Mouse (Mus musculus): ENCODE results near the gene Hoxa6. TPM values are rescaled to one million over a fixed set of nuclear protein-coding genes. Genes with fewer than 3 reads are reported as not detected.

The Hoxa6 gene
- polyA plus RNA-seq, 1 experiment from 2014 or later: 2.2 TPM

DNA sequence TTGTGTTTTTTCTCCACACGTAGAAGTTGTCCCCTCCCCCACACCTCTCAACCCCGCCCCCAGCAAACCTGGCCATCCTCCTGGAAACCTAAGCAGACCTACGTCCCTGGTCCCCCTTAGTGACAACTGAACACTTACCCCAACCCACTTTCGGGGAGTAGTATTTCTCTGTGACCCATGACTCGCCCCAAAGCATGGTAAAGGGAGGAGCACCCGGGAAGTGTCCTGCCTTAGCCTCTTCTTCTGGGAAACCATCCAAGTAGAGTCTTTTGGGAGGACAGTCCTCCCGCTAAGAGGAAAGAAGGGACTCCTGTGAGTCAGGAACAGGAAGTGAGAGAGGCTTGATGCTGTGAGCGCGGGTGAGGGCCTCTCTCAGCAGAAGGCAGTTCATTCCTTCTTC is 48.5 kb downstream of the Hoxa6 start:
- peak overlapping the region; percentile 51 for H3K9ac ChIP-seq
- H3K27me3 ChIP-seq (replicated peaks): peaks cover 33% of the 10 kb centered on the region
- 21% methylated on average over 7 of the region's 9 CpGs for WGBS
- H3K4me3 ChIP-seq (replicated peaks): peak overlapping the region; percentile 68
- H3K4me1 ChIP-seq (replicated peaks): peaks cover 48% of the 10 kb centered on the region
- no peak; the same call in 1 of the 2 replicates for ATAC-seq
- peak overlapping the region; percentile 89 for H3K4me2 ChIP-seq (replicated peaks)
- H3K9me3 ChIP-seq: no peaks in the 10 kb centered on the region
- H3K27ac ChIP-seq: peak overlapping the region; percentile 88
- H3K36me3 ChIP-seq: no peaks in the 10 kb centered on the region

- H3K4me2 ChIP-seq (replicated peaks): peak overlapping the region; percentile 89
- H3K27ac ChIP-seq: peak overlapping the region; percentile 88
- peaks cover 42% of the 10 kb centered on the region for H3K4me1 ChIP-seq (replicated peaks)
- peak overlapping the region; percentile 68 for H3K4me3 ChIP-seq (replicated peaks)
- no peaks in the 10 kb centered on the region for H3K36me3 ChIP-seq
- no peaks in the 10 kb centered on the region for H3K9me3 ChIP-seq
- 13% methylated on average over 12 of the region's 12 CpGs for WGBS
- peaks cover 33% of the 10 kb centered on the region for H3K27me3 ChIP-seq (replicated peaks)
- H3K9ac ChIP-seq: peak overlapping the region; percentile 68
- peak; percentile 21; the same call in 1 of the 2 replicates for ATAC-seq
Observed at GRCm38 (mm10) chr6:52159164-52159761, 49.3 kb downstream of the Hoxa6 start.

DNA sequence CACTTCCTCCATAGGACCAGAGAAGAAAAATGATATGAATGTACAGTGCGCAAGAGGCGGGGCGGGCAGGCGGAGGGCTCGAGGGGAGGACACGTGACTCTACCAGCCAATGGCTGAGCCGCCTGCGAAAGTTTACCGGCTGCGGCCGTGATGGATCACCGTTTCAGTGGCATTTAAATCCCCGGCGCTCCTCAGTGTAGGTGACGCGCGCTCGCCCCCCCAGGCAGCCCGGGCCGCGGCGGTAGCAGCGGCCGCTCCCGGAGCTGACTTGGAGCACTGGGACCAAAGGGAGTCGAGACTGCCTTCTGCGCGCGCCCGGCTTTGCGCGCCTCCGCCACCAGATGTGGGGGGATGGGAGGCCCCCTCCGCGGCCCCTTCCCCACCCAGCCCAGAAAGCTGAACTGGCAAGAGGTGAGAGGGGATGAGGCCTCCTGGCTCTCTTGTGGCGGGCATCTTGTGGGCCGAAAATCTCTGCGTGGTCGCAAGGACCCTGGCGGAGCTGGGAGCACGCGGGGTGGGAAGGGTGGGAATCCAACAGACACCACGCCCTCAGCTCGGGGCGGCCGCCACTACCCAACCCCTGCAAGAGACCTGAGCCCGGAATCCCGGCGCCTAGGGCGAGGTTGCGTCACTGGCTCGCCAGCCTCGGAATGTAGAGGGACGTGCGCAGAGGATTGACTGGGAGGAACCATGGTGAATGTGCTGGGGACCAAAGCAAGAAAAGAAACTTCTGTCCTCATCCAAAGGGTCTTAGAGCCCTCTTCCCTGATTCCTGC is 50.1 kb downstream of the Hoxa6 start, which contains the start of gene Hoxa1:
Gene Hoxa1, minus strand, starts transcription at position 42 of the 776 bp plus-strand sequence.
- peak within 1 kb of the TSS; percentile 88 for H3K27ac ChIP-seq
- peak within 1 kb of the TSS; percentile 68 for H3K4me3 ChIP-seq (replicated peaks)
- under 1% methylated on average over 55 of the region's 55 CpGs for WGBS
- H3K27me3 ChIP-seq (replicated peaks): peaks cover 27% of the 10 kb centered on the region
- no peaks in the 10 kb centered on the region for H3K9me3 ChIP-seq
- peaks cover 39% of the 10 kb centered on the region for H3K4me1 ChIP-seq (replicated peaks)
- ATAC-seq: peak; percentile 85
- peak within 1 kb of the TSS; percentile 68 for H3K9ac ChIP-seq
- peak within 1 kb of the TSS; percentile 89 for H3K4me2 ChIP-seq (replicated peaks)
- no peaks in the 10 kb centered on the region for H3K36me3 ChIP-seq

DNA sequence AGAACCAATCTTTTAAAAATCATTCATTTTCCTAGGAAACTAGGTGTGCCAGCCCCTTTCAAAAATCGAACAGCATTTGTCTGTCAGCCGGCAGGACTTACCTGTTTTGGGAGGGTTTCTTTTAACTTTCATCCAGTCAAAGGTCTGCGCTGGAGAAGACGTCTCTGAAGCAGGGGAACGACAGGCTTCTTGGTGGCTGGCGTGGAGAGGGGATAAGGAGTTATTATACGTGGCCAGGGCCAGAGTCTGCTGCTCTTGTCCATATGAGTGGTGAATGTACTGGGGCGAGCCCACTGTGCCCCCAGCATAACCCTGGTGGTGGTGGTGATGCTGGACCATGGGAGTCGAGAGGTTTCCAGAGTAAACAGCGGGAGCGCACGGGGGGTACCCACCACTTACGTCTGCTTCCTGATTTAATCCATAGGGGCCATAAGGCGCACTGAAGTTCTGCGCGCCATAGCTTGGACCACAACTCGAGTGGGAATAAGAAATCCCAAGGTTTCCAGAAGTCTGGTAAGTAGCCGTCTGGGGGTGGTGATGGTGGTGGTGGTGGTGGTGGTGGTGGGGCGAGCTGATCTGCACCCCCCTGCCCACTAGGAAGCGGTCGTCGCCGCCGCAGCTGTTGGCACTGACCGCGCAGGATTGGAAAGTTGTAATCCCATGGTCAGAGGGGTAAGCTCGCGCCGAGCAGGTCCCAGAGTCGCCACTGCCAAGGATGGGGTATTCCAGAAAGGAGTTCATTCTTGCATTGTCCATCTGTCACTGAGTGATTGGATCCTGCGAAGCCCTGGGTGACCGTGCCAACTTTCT is 50.9 kb downstream of the Hoxa6 start:
- Histone ChIP-seq H3K27me3 (replicated peaks) (peaks cover 21% of the 10 kb centered on the region), H3K4me3 (replicated peaks) (peak overlapping the region; percentile 68), H3K9me3 (no peaks in the 10 kb centered on the region), H3K4me2 (replicated peaks) (peak overlapping the region; percentile 89), H3K9ac (peak overlapping the region; percentile 17; the same call in 1 of the 2 replicates), H3K36me3 (no peaks in the 10 kb centered on the region), H3K4me1 (replicated peaks) (peaks cover 45% of the 10 kb centered on the region), H3K27ac (no peak overlapping the region)
- 2% methylated on average over 32 of the region's 32 CpGs for WGBS
- ATAC-seq: no peak

DNA sequence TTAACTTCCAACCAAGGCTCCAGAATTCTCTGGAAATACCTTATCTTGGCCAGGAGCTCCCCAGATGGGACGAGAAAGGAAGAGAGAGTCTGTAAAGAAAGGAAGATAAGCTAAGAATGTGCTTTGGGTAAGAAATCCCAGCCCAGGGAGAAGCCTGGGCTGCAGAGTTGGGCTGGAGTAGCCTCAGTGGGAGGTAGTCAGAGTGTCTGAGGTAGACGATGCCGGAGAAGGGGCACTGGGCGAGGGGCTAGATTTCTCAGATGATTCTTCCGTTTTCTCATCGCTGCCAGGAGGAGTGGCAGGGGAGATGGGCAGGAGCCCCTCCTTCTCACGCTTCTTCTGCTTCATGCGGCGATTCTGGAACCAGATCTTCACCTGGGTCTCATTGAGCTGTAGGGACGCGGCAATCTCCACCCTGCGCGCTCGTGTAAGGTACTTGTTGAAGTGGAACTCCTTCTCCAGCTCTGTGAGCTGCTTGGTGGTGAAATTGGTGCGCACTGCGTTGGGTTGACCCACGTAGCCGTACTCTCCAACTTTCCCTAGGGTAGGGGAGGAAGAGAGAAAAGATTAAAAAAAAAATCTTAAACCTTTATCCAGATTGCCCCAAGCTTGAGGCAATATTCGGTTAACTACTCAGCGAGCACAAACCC is 51.8 kb downstream of the Hoxa6 start:
- Histone ChIP-seq H3K36me3 (no peaks in the 10 kb centered on the region), H3K4me1 (replicated peaks) (peaks cover 42% of the 10 kb centered on the region), H3K4me3 (replicated peaks) (no peak overlapping the region), H3K27ac (no peak overlapping the region), H3K4me2 (replicated peaks) (peak overlapping the region; percentile 89), H3K27me3 (replicated peaks) (peaks cover 21% of the 10 kb centered on the region), H3K9ac (no peak overlapping the region), H3K9me3 (no peaks in the 10 kb centered on the region)
- 20% methylated on average over 20 of the region's 20 CpGs for WGBS
- no peak for ATAC-seq

MicroRNAs encoded within 50 kb of the gene (microRNA counts, 519-probe panel; counts per million panel counts)
- microRNA mmu-miR-196b: 3,365 counts per million, percentile 83 among the panel's probes with 10 or more counts

Other genes starting within 250 kb of the Hoxa6 start
- 37.0 and 40.3 TPM in 2 replicates for gene Skap2, start 196.2 kb downstream of the Hoxa6 start, polyA plus RNA-seq (2015; fragmentation: Nextera tagmentation; extraction: Ambion mirVana)
- gene Hoxa1, start 50.4 kb downstream of the Hoxa6 start, polyA plus RNA-seq (2015; fragmentation: Nextera tagmentation; extraction: Ambion mirVana): 0.86 and 1.2 TPM in 2 replicates
- 7.4 and 8.6 TPM in 2 replicates for gene Hoxa2, start 43.9 kb downstream of the Hoxa6 start, polyA plus RNA-seq (2015; fragmentation: Nextera tagmentation; extraction: Ambion mirVana)
- 1.9 and 2.0 TPM in 2 replicates for gene 5730596B20Rik, start 31.2 kb downstream of the Hoxa6 start, polyA plus RNA-seq (2015; fragmentation: Nextera tagmentation; extraction: Ambion mirVana)
- 3.7 and 4.5 TPM in 2 replicates for gene Hoxa4, start 17.0 kb downstream of the Hoxa6 start, polyA plus RNA-seq (2015; fragmentation: Nextera tagmentation; extraction: Ambion mirVana)
- 22.9 and 25.1 TPM in 2 replicates for gene Hoxa5, start 4.1 kb downstream of the Hoxa6 start, polyA plus RNA-seq (2015; fragmentation: Nextera tagmentation; extraction: Ambion mirVana)
- 5.8 and 6.2 TPM in 2 replicates for gene Hoxa3, start 4.6 kb upstream of the Hoxa6 start, polyA plus RNA-seq (2015; fragmentation: Nextera tagmentation; extraction: Ambion mirVana)
- not detected in 2 replicates for gene Gm28308, start 4.6 kb upstream of the Hoxa6 start, polyA plus RNA-seq (2015; fragmentation: Nextera tagmentation; extraction: Ambion mirVana)
- 7.5 and 9.4 TPM in 2 replicates for gene Hoxa7, start 13.1 kb upstream of the Hoxa6 start, polyA plus RNA-seq (2015; fragmentation: Nextera tagmentation; extraction: Ambion mirVana)
- 5.3 and 6.3 TPM in 2 replicates for gene Hoxa9, start 22.4 kb upstream of the Hoxa6 start, polyA plus RNA-seq (2015; fragmentation: Nextera tagmentation; extraction: Ambion mirVana)
- 11.4 and 20.2 TPM in 2 replicates for gene Hoxa10, start 32.1 kb upstream of the Hoxa6 start, polyA plus RNA-seq (2015; fragmentation: Nextera tagmentation; extraction: Ambion mirVana)
- 2.0 and 3.3 TPM in 2 replicates for gene Hoxa11, start 37.1 kb upstream of the Hoxa6 start, polyA plus RNA-seq (2015; fragmentation: Nextera tagmentation; extraction: Ambion mirVana)
- gene Hoxa13, start 52.2 kb upstream of the Hoxa6 start, polyA plus RNA-seq (2015; fragmentation: Nextera tagmentation; extraction: Ambion mirVana): 0.59 and 0.61 TPM in 2 replicates
- gene Evx1, start 104.8 kb upstream of the Hoxa6 start, polyA plus RNA-seq (2015; fragmentation: Nextera tagmentation; extraction: Ambion mirVana): 0.05 and 0.20 TPM in 2 replicates

Data from intestine, embryonic 15.5 days (tissue).